Mouse (Mus musculus): ENCODE data around the gene Rmdn3. TPM values are rescaled to one million over a fixed set of nuclear protein-coding genes. Genes with fewer than 3 reads are reported as not detected.

Rmdn3 gene
- total RNA-seq, 1 experiment: 72.9 TPM

DNA sequence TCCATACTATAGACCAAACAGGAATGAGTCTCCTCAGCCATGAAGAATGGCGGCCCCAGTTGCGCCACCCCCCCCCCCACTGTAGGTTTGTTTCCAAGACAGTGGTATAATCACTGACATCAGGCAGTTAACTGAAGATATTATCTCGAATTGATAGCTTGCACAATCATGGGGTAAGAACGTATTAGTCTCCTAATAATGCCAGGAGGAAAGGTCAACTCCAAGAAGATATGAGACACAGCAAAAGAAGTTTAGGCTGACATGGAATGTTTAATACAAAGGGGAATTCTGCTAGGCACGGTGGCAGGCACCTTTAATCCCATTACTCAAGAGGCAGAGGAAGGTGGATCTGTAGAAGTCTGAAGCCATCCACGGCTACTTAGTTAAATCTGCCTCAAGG is 10.4 kb downstream of the Rmdn3 start:
- in situ Hi-C loops (cut with MboI; ENCODE audit: low sequenced_read_pairs in 2 of 2, unreplicated experiment in 2 of 2): no loop called here
- peaks cover 24% of the 10 kb centered on the region for H3K36me3 ChIP-seq (ENCODE audit: control insufficient read depth, insufficient read depth, low read length, poor library complexity, severe bottlenecking)

DNA sequence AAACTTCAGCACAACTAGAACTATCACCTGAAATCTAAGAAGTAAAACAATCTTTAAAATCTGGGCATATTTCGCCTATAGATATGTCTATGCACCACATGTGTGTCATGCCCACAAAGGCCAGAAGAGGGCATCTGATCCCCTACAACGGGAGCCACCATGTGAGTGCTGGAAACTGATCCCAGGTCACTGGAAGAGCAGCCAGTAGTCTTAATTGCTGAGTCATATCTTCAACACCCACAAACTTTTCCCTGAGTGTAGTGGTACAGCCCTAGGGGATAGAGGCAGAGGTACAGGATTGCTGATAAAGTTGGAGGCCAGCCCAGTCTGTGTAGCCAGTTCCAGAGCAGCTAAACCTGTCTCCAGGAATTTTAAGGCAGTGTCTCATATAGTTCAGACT is 11.6 kb downstream of the Rmdn3 start:
- Histone ChIP-seq H3K9me3 (ENCODE audit: control insufficient read depth, insufficient read depth, low read depth, low read length) (no peaks in the 10 kb centered on the region), H3K36me3 (ENCODE audit: control insufficient read depth, insufficient read depth, low read length, poor library complexity, severe bottlenecking) (peaks cover 21% of the 10 kb centered on the region), H3K27ac (ENCODE audit: insufficient read depth, low read depth, low read length, poor library complexity, severe bottlenecking) (no peak overlapping the region; the same call in 1 of the 2 replicates), H3K4me3 (ENCODE audit: insufficient read depth in 1 of 2, low read depth in 1 of 2, low read length in 2 of 2, poor library complexity in 1 of 2, severe bottlenecking in 1 of 2) (no peak overlapping the region), H3K9ac (ENCODE audit: insufficient read depth, low read depth, low read length, poor library complexity, severe bottlenecking) (peak overlapping the region; percentile 18; the same call in 1 of the 2 replicates), H3K4me1 (ENCODE audit: control insufficient read depth in 2 of 2, insufficient read depth in 2 of 2, low read length in 2 of 2, poor library complexity in 1 of 2) (peaks cover 0 to 7% of the 10 kb centered on the region in 2 experiments; a peak in 2 of 4 replicates)
- no peak for TF ChIP-seq CHD2 (IDR thresholded peaks at IDR 0.05; ENCODE audit: low read depth, low read length)
- peak; percentile 46; the same call in 1 of the 2 replicates for TF ChIP-seq ZC3H11A (IDR thresholded peaks at IDR 0.05; ENCODE audit: borderline replicate concordance, low read depth, low read length)
- peak; percentile 95 for TF ChIP-seq MAFK (IDR thresholded peaks at IDR 0.05; ENCODE audit: insufficient read depth, low read depth, low read length)
- no peak for TF ChIP-seq HCFC1 (IDR thresholded peaks at IDR 0.05; ENCODE audit: borderline replicate concordance, insufficient read depth, low read length)
- no peak for TF ChIP-seq ZNF384 (IDR thresholded peaks at IDR 0.05; ENCODE audit: low read depth, low read length)
- in situ Hi-C loops (cut with MboI; ENCODE audit: low sequenced_read_pairs in 2 of 2, unreplicated experiment in 2 of 2): no loop called here
- DNase-seq (ENCODE audit: low read depth, low spot score): no peak

More for the DNA sequence above, 10.4 kb downstream of the Rmdn3 start:
- TF ChIP-seq ZC3H11A (IDR thresholded peaks at IDR 0.05; ENCODE audit: borderline replicate concordance, low read depth, low read length): no peak
- no peak for TF ChIP-seq CHD2 (IDR thresholded peaks at IDR 0.05; ENCODE audit: low read depth, low read length)
- no peak for TF ChIP-seq ZNF384 (IDR thresholded peaks at IDR 0.05; ENCODE audit: low read depth, low read length)
- no peak for TF ChIP-seq HCFC1 (IDR thresholded peaks at IDR 0.05; ENCODE audit: borderline replicate concordance, insufficient read depth, low read length)
- no peak for TF ChIP-seq MAFK (IDR thresholded peaks at IDR 0.05; ENCODE audit: insufficient read depth, low read depth, low read length)
- no peak overlapping the region for H3K4me3 ChIP-seq (ENCODE audit: insufficient read depth in 1 of 2, low read depth in 1 of 2, low read length in 2 of 2, poor library complexity in 1 of 2, severe bottlenecking in 1 of 2)
- H3K9ac ChIP-seq (ENCODE audit: insufficient read depth, low read depth, low read length, poor library complexity, severe bottlenecking): no peak overlapping the region
- DNase-seq (ENCODE audit: low read depth, low spot score): no peak
- no peaks in the 10 kb centered on the region for H3K9me3 ChIP-seq (ENCODE audit: control insufficient read depth, insufficient read depth, low read depth, low read length)
- no peak overlapping the region for H3K27ac ChIP-seq (ENCODE audit: insufficient read depth, low read depth, low read length, poor library complexity, severe bottlenecking)
- H3K4me1 ChIP-seq (ENCODE audit: control insufficient read depth in 2 of 2, insufficient read depth in 2 of 2, low read length in 2 of 2, poor library complexity in 1 of 2): peaks cover 0 to 7% of the 10 kb centered on the region in 2 experiments; a peak in 2 of 4 replicates

DNA sequence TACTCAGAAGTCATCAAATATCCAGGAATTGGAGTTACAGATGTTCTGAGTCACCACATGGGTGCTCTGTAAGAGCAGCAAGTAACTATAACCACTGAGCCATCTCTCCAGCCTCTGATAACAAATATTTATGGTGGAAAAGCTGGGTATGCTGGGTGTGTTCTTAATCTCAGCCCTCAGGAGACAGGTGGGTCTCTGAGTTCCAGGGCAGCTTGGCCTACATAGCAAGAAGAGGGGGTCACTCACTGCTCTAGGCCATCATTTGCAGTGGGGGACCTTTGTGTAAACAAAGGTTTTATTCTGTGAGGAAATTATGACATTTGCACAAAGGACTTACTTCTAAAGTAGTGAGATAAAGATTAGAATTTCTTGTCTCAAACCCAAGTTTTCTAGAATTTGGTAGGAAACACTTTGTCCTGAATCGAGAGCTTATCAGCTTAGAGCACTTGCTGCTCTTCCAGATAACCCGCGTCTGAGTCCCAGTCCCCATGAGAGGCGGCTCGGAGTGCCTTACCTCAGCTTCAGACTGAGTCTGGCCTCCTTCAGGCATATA is 20.4 kb downstream of the Rmdn3 start:
- TF ChIP-seq CHD2 (IDR thresholded peaks at IDR 0.05; ENCODE audit: low read depth, low read length) (no peak), HCFC1 (IDR thresholded peaks at IDR 0.05; ENCODE audit: borderline replicate concordance, insufficient read depth, low read length) (no peak), ZC3H11A (IDR thresholded peaks at IDR 0.05; ENCODE audit: borderline replicate concordance, low read depth, low read length) (no peak), MAFK (IDR thresholded peaks at IDR 0.05; ENCODE audit: insufficient read depth, low read depth, low read length) (no peak), ZNF384 (IDR thresholded peaks at IDR 0.05; ENCODE audit: low read depth, low read length) (no peak)
- H3K4me3 ChIP-seq (ENCODE audit: insufficient read depth in 1 of 2, low read depth in 1 of 2, low read length in 2 of 2, poor library complexity in 1 of 2, severe bottlenecking in 1 of 2): no peak overlapping the region
- peaks cover 42% of the 10 kb centered on the region for H3K36me3 ChIP-seq (ENCODE audit: control insufficient read depth, insufficient read depth, low read length, poor library complexity, severe bottlenecking)

DNA sequence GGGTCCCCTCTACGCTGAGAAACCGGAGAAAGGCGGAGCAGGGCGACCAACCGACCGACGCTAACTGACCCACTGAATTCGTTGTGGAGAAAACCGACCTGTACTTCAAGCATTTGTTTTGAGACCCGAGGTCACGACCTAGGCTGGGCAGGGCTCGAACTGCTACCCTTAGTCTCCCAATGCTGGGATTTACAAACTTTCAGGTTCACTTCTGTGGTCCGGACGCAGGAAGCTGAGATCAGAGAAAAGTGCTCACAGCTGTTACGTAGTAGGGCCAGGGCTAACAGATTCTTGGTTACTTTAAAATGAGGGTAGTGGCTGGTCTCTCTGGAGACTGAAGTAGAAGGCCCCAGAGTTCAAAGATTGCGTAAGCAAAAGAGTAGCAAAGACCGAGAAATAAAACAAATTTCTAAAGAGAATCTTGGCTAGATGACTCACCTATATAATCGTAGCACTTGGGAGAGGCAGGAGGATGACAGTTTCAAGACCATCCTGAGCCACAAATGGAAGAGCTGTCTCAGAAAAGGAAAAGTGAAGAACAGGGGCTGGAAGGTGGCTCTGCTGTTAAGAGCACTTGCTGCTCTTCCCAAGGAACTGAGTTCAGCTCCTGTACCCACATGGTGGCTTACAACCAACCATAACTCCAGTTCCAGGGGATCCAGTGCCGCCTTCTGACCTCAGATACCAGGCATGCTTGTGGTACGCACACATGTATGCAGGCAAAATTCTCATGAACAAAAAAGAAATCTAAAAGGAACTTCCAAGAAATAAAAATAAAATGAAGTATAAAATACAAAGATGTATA is 43.5 kb downstream of the Rmdn3 start:
- no peak for DNase-seq (ENCODE audit: low read depth, low spot score)
- H3K27ac ChIP-seq (ENCODE audit: insufficient read depth, low read depth, low read length, poor library complexity, severe bottlenecking): peak overlapping the region; percentile 82
- no peaks in the 10 kb centered on the region; a peak in 1 of 4 replicates for H3K4me1 ChIP-seq (ENCODE audit: control insufficient read depth in 2 of 2, insufficient read depth in 2 of 2, low read length in 2 of 2, poor library complexity in 1 of 2)
- H3K36me3 ChIP-seq (ENCODE audit: control insufficient read depth, insufficient read depth, low read length, poor library complexity, severe bottlenecking): peaks cover 16% of the 10 kb centered on the region
- no peaks in the 10 kb centered on the region for H3K9me3 ChIP-seq (ENCODE audit: control insufficient read depth, insufficient read depth, low read depth, low read length)
- TF ChIP-seq MAFK (IDR thresholded peaks at IDR 0.05; ENCODE audit: insufficient read depth, low read depth, low read length): no peak
- no peak for TF ChIP-seq ZC3H11A (IDR thresholded peaks at IDR 0.05; ENCODE audit: borderline replicate concordance, low read depth, low read length)
- TF ChIP-seq CHD2 (IDR thresholded peaks at IDR 0.05; ENCODE audit: low read depth, low read length): no peak
- no peak for TF ChIP-seq HCFC1 (IDR thresholded peaks at IDR 0.05; ENCODE audit: borderline replicate concordance, insufficient read depth, low read length)
- no peak for TF ChIP-seq ZNF384 (IDR thresholded peaks at IDR 0.05; ENCODE audit: low read depth, low read length)
- H3K4me3 ChIP-seq (ENCODE audit: insufficient read depth in 1 of 2, low read depth in 1 of 2, low read length in 2 of 2, poor library complexity in 1 of 2, severe bottlenecking in 1 of 2): peak overlapping the region; percentile 87 to 91
- in situ Hi-C loops (cut with MboI; ENCODE audit: low sequenced_read_pairs in 2 of 2, unreplicated experiment in 2 of 2): no loop called here
- peak overlapping the region; percentile 91 for H3K9ac ChIP-seq (ENCODE audit: insufficient read depth, low read depth, low read length, poor library complexity, severe bottlenecking)

More for the DNA sequence above, 20.4 kb downstream of the Rmdn3 start:
- in situ Hi-C loops (cut with MboI; ENCODE audit: low sequenced_read_pairs in 2 of 2, unreplicated experiment in 2 of 2): no loop called here
- no peak overlapping the region for H3K9ac ChIP-seq (ENCODE audit: insufficient read depth, low read depth, low read length, poor library complexity, severe bottlenecking)
- H3K9me3 ChIP-seq (ENCODE audit: control insufficient read depth, insufficient read depth, low read depth, low read length): no peaks in the 10 kb centered on the region
- no peak for DNase-seq (ENCODE audit: low read depth, low spot score)
- H3K27ac ChIP-seq (ENCODE audit: insufficient read depth, low read depth, low read length, poor library complexity, severe bottlenecking): no peak overlapping the region
- no peaks in the 10 kb centered on the region for H3K4me1 ChIP-seq (ENCODE audit: control insufficient read depth in 2 of 2, insufficient read depth in 2 of 2, low read length in 2 of 2, poor library complexity in 1 of 2)

Measured in ES-E14 (cell line).